Mouse (Mus musculus) CH12.LX (cell line): Measurements from ENCODE around the gene Nrros. TPM values are rescaled to one million over a fixed set of nuclear protein-coding genes. Genes with fewer than 3 reads are reported as not detected.

Source experiments
- DNase-seq: peaks from one replicate; pipeline ENCODE4 v3.0.0-alpha.2; 2013; ENCODE audit errors: extremely low read depth
- H3K27ac ChIP-seq: 2 replicates; pipeline ENCODE4 v1.5.1; 2012; ENCODE audit warnings: low read depth, mild to moderate bottlenecking, control low read depth, moderate library complexity; ENCODE audit not compliant: insufficient read depth
- H3K27me3 ChIP-seq: replicated peaks from 2 replicates; pipeline ENCODE3; 2012; ENCODE audit warnings: inconsistent platforms
- H3K36me3 ChIP-seq, 2 experiments: replicated peaks in 1 of 2; 2 replicates each; pipeline versions ENCODE3 to v1.6.1; 2012; ENCODE audit warnings: inconsistent platforms in 1 of 2, low read length in 1 of 2, mild to moderate bottlenecking in 1 of 2, mixed read lengths in 1 of 2, moderate library complexity in 1 of 2; ENCODE audit not compliant: control insufficient read depth in 1 of 2, insufficient read depth in 1 of 2
- H3K4me1 ChIP-seq, 2 experiments: 2 replicates each; pipeline ENCODE4 v1.6.1; 2012; ENCODE audit warnings: inconsistent platforms in 1 of 2, moderate library complexity in 1 of 2; ENCODE audit not compliant: insufficient read depth in 2 of 2, control insufficient read depth in 1 of 2
- H3K4me2 ChIP-seq: 2 replicates; pipeline ENCODE4 v1.6.1; 2012; ENCODE audit warnings: low read depth, mild to moderate bottlenecking, control low read depth; ENCODE audit not compliant: poor library complexity, insufficient read depth, severe bottlenecking
- H3K4me3 ChIP-seq, 3 experiments: fragments of 150-350 bp in 1 of 3; sonication (generic) in 1 of 3; replicated peaks in 1 of 3; 2 replicates each; pipeline versions ENCODE3 to v1.5.1; 2011 to 2012; ENCODE audit warnings: low read depth in 2 of 3, low read length in 2 of 3, mild to moderate bottlenecking in 2 of 3, moderate library complexity in 2 of 3, control low read depth in 1 of 3, improper control_type of control experiment in 1 of 3, inconsistent platforms in 1 of 3, mixed read lengths in 1 of 3; ENCODE audit not compliant: poor library complexity in 1 of 3
- H3K79me2 ChIP-seq: replicated peaks from 2 replicates; pipeline ENCODE4 v1.6.1; 2012; ENCODE audit warnings: mild to moderate bottlenecking, moderate library complexity; ENCODE audit not compliant: control insufficient read depth, poor library complexity, insufficient read depth, severe bottlenecking; ENCODE audit errors: extremely low read depth
- H3K9ac ChIP-seq: 2 replicates; pipeline ENCODE4 v1.6.1; 2012; ENCODE audit warnings: low read depth, mild to moderate bottlenecking, control low read depth, moderate library complexity; ENCODE audit not compliant: insufficient read depth
- H3K9me3 ChIP-seq: replicated peaks from 2 replicates; pipeline ENCODE3; 2012; ENCODE audit warnings: low read length, inconsistent platforms, mixed read lengths
- BHLHE40 ChIP-seq: IDR thresholded peaks from 2 replicates; pipeline ENCODE4 v1.6.1; 2011; ENCODE audit warnings: mild to moderate bottlenecking, low read depth, low read length, improper control_type of control experiment
- CHD1 ChIP-seq: IDR thresholded peaks from 2 replicates; pipeline ENCODE4 v1.6.1; 2012; ENCODE audit warnings: low read depth, low read length, improper control_type of control experiment, inconsistent platforms
- CHD2 ChIP-seq: IDR thresholded peaks from 2 replicates; pipeline ENCODE4 v1.6.1; 2011; ENCODE audit warnings: low read length, improper control_type of control experiment
- E2F4 ChIP-seq: IDR thresholded peaks from 2 replicates; pipeline ENCODE4 v1.6.1; 2011; ENCODE audit warnings: low read depth, low read length, improper control_type of control experiment; ENCODE audit not compliant: insufficient replicate concordance
- ELF1 ChIP-seq: IDR thresholded peaks from 2 replicates; pipeline ENCODE4 v1.6.1; 2014; ENCODE audit warnings: low read depth, mild to moderate bottlenecking, inconsistent platforms, low read length, improper control_type of control experiment
- ETS1 ChIP-seq: conservative IDR thresholded peaks from 2 replicates; pipeline ENCODE4 v1.6.1; 2012; ENCODE audit warnings: low read depth, mild to moderate bottlenecking, inconsistent platforms, low read length, improper control_type of control experiment, moderate library complexity
- GABPA ChIP-seq: IDR thresholded peaks from 2 replicates; pipeline ENCODE4 v1.6.1; 2012; ENCODE audit warnings: low read depth, low read length, improper control_type of control experiment, inconsistent platforms; ENCODE audit not compliant: insufficient replicate concordance
- IRF4 ChIP-seq: IDR thresholded peaks from 2 replicates; pipeline ENCODE4 v1.6.1; 2014; ENCODE audit warnings: low read depth, mild to moderate bottlenecking, inconsistent platforms, low read length, improper control_type of control experiment
- JUN ChIP-seq: IDR thresholded peaks from 2 replicates; pipeline ENCODE4 v1.6.1; 2011; ENCODE audit warnings: low read depth, mild to moderate bottlenecking, low read length, improper control_type of control experiment, moderate library complexity; ENCODE audit not compliant: insufficient read depth
- KAT2A ChIP-seq: IDR thresholded peaks from 2 replicates; pipeline ENCODE4 v1.6.1; 2012; ENCODE audit warnings: low read length, improper control_type of control experiment, inconsistent platforms; ENCODE audit not compliant: insufficient replicate concordance
- MAFK ChIP-seq: IDR thresholded peaks from 2 replicates; pipeline ENCODE4 v1.6.1; 2011; ENCODE audit warnings: low read length, improper control_type of control experiment; ENCODE audit not compliant: insufficient replicate concordance
- MAX ChIP-seq: IDR thresholded peaks from 2 replicates; pipeline ENCODE4 v1.6.1; 2011; ENCODE audit warnings: low read length, improper control_type of control experiment
- MAZ ChIP-seq: IDR thresholded peaks from 2 replicates; pipeline ENCODE4 v1.6.1; 2012; ENCODE audit warnings: low read depth, mild to moderate bottlenecking, inconsistent platforms, low read length, improper control_type of control experiment, moderate library complexity
- MYC ChIP-seq: IDR thresholded peaks from 2 replicates; pipeline ENCODE4 v1.6.1; 2011; ENCODE audit warnings: low read depth, mild to moderate bottlenecking, improper control_type of control experiment, low read length
- NELFE ChIP-seq: IDR thresholded peaks from 2 replicates; pipeline ENCODE4 v1.6.1; 2011; ENCODE audit warnings: low read depth, low read length, improper control_type of control experiment
- POLR2A ChIP-seq: IDR thresholded peaks from 2 replicates; pipeline ENCODE4 v1.6.1; 2011; ENCODE audit warnings: low read depth, mild to moderate bottlenecking, improper control_type of control experiment, low read length
- POLR2AphosphoS2 ChIP-seq: IDR thresholded peaks from 2 replicates; pipeline ENCODE4 v1.6.1; 2011; ENCODE audit warnings: low read depth, low read length, improper control_type of control experiment
- SIN3A ChIP-seq: IDR thresholded peaks from 2 replicates; pipeline ENCODE4 v1.6.1; 2012; ENCODE audit warnings: low read length, improper control_type of control experiment, inconsistent platforms
- SMC3 ChIP-seq: IDR thresholded peaks from 2 replicates; pipeline ENCODE4 v1.6.1; 2011; ENCODE audit warnings: low read depth, low read length, improper control_type of control experiment
- TCF12 ChIP-seq: IDR thresholded peaks from 2 replicates; pipeline ENCODE4 v1.6.1; 2014; ENCODE audit warnings: low read depth, mild to moderate bottlenecking, inconsistent platforms, low read length, improper control_type of control experiment
- UBTF ChIP-seq: IDR thresholded peaks from 2 replicates; pipeline ENCODE4 v1.6.1; 2012; ENCODE audit warnings: low read depth, mild to moderate bottlenecking, inconsistent platforms, low read length, improper control_type of control experiment, moderate library complexity
- ZC3H11A ChIP-seq: IDR thresholded peaks from 2 replicates; pipeline ENCODE4 v1.6.1; 2012; ENCODE audit warnings: low read depth, mild to moderate bottlenecking, inconsistent platforms, low read length, improper control_type of control experiment
- ZKSCAN1 ChIP-seq: IDR thresholded peaks from 2 replicates; pipeline ENCODE4 v1.6.1; 2012; ENCODE audit warnings: low read depth, inconsistent platforms, low read length, improper control_type of control experiment, borderline replicate concordance
- ZMIZ1 ChIP-seq: IDR thresholded peaks from 2 replicates; pipeline ENCODE4 v1.6.1; 2012; ENCODE audit warnings: low read depth, mild to moderate bottlenecking, inconsistent platforms, low read length, improper control_type of control experiment
- dilution Hi-C: fragments of 300-500 bp; cut with MboI; formaldehyde crosslinking; loops from 2 replicates; pipeline ENCODE4 v1.14.3; 2020; ENCODE audit warnings: low sequenced_read_pairs; ENCODE audit not compliant: extremely low pct_unique_long_range_greater_than_20kb, extremely low pct_ligation_motif_present
- in situ Hi-C: fragments of 300-500 bp; cut with MboI; formaldehyde crosslinking; loops from 3 replicates; pipeline ENCODE4 v1.14.3; 2019; ENCODE audit warnings: low sequenced_read_pairs, low pct_ligation_motif_present, low pct_unique_long_range_greater_than_20kb, mixed read lengths
- polyA plus RNA-seq: library from polyadenylated mRNA; unstranded; fragments of >175 nt; gene quantifications from 2 replicates; pipeline ENCODE4 v1.2.1, GENCODE M21; 2012; ENCODE audit warnings: low read depth; ENCODE audit not compliant: insufficient read length
- total RNA-seq, 2 experiments: library from RNA; depleted of rRNA; stranded (reverse); fragments of 300-350 nt in 1 of 2; fragments of >200 nt in 1 of 2; gene quantifications; 2 replicates each; pipeline ENCODE4 v1.2.3; 2012 to 2014

Nrros gene
- total and polyA plus RNA-seq, 3 experiments = 49.6 to 71.0 (median 64.3) TPM

DNA sequence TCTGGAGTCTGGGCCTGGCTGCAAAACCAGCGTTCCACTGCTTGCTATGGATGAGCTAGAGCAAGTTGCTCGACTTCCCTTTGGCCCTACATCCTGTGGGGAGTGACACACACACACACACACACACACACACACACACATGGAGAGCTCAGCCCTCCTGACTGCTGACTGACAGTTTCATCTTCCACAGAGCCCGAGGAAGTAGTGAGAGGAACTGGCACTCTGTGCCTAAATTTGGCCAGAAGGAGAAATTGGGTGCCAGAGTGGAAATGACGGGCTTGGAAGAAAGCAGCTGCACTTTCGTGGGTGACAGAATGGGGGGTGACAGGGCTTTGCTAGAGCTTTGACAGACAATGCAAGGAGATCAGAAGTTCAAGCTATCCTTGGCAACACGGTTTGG is 23.7 kb upstream of the Nrros start:
- dilution Hi-C loops (no loop called here), in situ Hi-C loops (no loop called here)
- no peak for DNase-seq
- peaks cover 3% of the 10 kb centered on the region for H3K9me3 ChIP-seq
- H3K79me2 ChIP-seq = no peaks in the 10 kb centered on the region
- no peak overlapping the region for H3K27ac ChIP-seq
- H3K4me2 ChIP-seq = peak overlapping the region; percentile 47
- no peak for TF ChIP-seq POLR2AphosphoS2
- TF ChIP-seq MAZ = no peak
- no peak for TF ChIP-seq MYC
- no peak for TF ChIP-seq MAFK
- no peak for TF ChIP-seq GABPA
- TF ChIP-seq TCF12 = no peak
- TF ChIP-seq ZKSCAN1 = no peak
- no peak for TF ChIP-seq ETS1
- TF ChIP-seq MAX = no peak
- no peak overlapping the region for H3K4me3 ChIP-seq
- no peak overlapping the region for H3K9ac ChIP-seq
- H3K36me3 ChIP-seq = no peaks in the 10 kb centered on the region
- peaks cover 15% of the 10 kb centered on the region for H3K27me3 ChIP-seq
- H3K4me1 ChIP-seq = peaks cover 5 to 18% of the 10 kb centered on the region in 2 experiments; a peak in 3 of 4 replicates

DNA sequence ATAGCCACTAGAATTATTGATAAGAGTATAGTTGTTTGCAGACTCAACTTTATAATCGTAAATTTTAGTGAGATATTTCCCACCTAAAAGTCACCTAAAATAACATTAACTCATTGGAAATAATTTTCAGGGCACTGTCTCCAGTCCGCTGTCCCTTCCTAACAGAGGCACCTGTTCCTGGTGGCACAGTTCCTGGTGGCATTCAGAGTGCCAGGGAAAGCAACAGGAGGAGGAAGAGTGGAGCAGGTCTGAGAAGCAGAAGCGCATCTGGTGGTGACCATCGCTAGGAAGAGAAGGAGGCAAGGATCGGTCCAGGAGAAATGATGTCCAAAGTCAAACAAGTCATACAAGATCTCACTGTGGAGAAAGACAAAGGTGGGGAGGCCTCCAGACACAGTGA is 20.7 kb upstream of the Nrros start:
- H3K79me2 ChIP-seq = no peaks in the 10 kb centered on the region
- no peaks in the 10 kb centered on the region for H3K36me3 ChIP-seq
- no peak overlapping the region for H3K27ac ChIP-seq
- H3K4me3 ChIP-seq = no peak overlapping the region
- no peak overlapping the region for H3K9ac ChIP-seq
- no peak for DNase-seq
- no peak overlapping the region for H3K4me2 ChIP-seq
- dilution Hi-C loops = no loop called here
- peaks cover 3% of the 10 kb centered on the region for H3K9me3 ChIP-seq
- peaks cover 5 to 18% of the 10 kb centered on the region in 2 experiments; a peak in 3 of 4 replicates for H3K4me1 ChIP-seq
- in situ Hi-C loops = no loop called here
- TF ChIP-seq CHD1 (no peak), POLR2AphosphoS2 (no peak), POLR2A (no peak), BHLHE40 (no peak), SMC3 (no peak), SIN3A (no peak), ELF1 (no peak), IRF4 (no peak), ZC3H11A (no peak), E2F4 (no peak), UBTF (no peak), KAT2A (no peak), ZMIZ1 (no peak), CHD2 (no peak), JUN (no peak), NELFE (no peak)
- H3K27me3 ChIP-seq = peaks cover 15% of the 10 kb centered on the region
